Mouse (Mus musculus): Measurements from ENCODE around the gene Wdcp.
"Not testable (repeated sequence)": the region's sequence is repeated elsewhere in the genome, so short reads cannot be mapped to it uniquely, and the experiment has no call there.

Wdcp gene

GRCm38 (mm10) chr12:4842890-4843597 lies at the start of gene Wdcp:
Gene Wdcp, plus strand, starts transcription at chr12:4843303.
- peak; percentile 97 for DNase-seq (ENCODE audit: low spot score)

GRCm38 (mm10) chr12:4793718-4794117 lies 49.4 kb upstream of the Wdcp start:
- DNase-seq (ENCODE audit: low spot score) = peak; percentile 60

GRCm38 (mm10) chr12:4797471-4797870 lies 45.6 kb upstream of the Wdcp start:
- DNase-seq (ENCODE audit: low spot score) = not testable (repeated sequence)

GRCm38 (mm10) chr12:4811036-4811435 lies 32.1 kb upstream of the Wdcp start:
- DNase-seq (ENCODE audit: low spot score) = no peak

GRCm38 (mm10) chr12:4811705-4812104 lies 31.4 kb upstream of the Wdcp start:
- DNase-seq (ENCODE audit: low spot score) = no peak

DNA sequence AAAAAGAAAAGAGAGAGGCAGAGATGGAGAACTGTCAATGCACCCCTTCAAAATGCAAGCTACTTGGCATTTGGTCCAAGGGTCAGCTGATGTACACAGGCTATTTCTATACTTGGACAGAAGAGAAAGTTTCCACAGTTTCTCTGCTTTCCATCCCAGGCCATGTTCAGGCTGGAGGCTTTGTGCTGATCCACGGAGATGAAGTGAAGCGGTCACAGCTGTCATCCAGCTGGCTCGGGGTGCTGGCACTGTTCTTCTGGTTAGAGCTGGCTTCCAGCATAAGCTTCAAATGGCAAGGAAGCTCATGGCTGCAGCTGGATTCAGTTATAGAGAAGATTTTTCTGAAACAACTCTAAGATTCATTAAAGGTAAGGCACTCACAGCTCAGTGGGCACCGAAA lies 29.5 kb upstream of the Wdcp start:
- no peak for DNase-seq (ENCODE audit: low spot score)

- peak; percentile 25 for DNase-seq (ENCODE audit: low spot score)
These were observed 26.3 kb upstream of the Wdcp start for GRCm38 (mm10) chr12:4816680-4817360.

DNA sequence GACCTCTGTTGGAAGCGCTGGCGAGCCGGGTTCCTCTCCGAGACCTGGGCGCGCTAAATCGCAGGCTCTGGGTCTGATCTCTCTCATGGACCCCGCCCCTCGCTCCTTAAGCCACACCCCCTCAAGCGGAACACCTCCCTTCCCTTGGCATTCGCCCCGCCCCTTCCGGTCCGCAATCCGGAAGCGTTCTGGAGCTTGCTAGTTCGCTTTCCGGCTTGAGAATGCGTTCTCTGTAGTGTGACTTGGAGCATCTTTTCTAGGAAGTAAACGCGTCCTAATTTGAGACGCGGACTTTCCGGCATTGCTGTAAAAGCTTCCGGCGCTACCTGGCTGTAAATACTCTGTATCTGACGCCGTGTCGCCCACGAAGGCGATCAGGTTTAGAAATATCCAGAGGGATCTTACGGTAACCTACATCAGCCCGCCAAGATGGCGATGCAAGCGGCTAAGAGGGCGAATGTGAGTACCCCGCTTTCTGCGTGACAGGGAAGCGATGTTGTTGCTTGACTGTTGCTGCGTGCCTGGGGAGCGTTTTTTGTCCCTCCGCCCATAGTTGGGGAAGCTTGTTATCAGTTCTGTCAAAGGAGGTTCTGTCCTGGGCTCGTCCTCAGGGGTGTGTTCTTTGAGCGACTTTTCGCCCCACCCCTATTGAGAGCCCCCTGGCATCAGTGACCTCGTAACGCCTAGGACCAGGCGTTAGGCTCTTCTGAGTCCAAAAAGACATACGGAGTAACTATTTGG lies 25.6 kb upstream of the Wdcp start, which contains the start of gene Sf3b6:
Sf3b6 (plus strand) TSS at position 184 of the 741 bp plus-strand sequence.
- DNase-seq (ENCODE audit: low spot score) = peak; percentile 98

- DNase-seq (ENCODE audit: low spot score) = no peak
These were observed 15.8 kb upstream of the Wdcp start for GRCm38 (mm10) chr12:4827256-4827655.

- peak; percentile 89 for DNase-seq (ENCODE audit: low spot score)
These were observed 6.1 kb upstream of the Wdcp start for GRCm38 (mm10) chr12:4836959-4837358.

GRCm38 (mm10) chr12:4840010-4840409 lies 3.1 kb upstream of the Wdcp start:
- no peak for DNase-seq (ENCODE audit: low spot score)

DNA sequence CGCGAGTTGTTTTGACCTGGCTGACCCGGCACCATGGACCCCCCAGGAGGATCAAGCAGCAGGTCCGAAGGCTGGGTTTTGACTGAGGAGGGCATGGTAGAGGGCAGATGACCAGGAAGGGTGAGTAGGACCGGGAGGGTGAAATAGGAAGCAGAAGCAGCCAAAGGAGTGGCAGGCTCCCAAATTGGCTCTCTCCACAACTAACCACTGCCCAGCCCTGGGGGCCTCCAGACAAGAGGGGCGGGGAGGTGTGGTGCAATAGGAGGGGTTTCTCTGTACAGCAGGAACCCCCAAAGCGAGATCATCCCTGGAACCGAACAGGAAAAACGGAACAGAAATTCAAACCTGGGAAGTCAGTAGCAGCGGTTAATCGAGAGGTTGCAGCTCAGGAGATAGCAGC lies 2.4 kb upstream of the Wdcp start:
- no peak for DNase-seq (ENCODE audit: low spot score)

GRCm38 (mm10) chr12:4841392-4841887 lies 1.7 kb upstream of the Wdcp start, which contains the start of gene Fkbp1b:
Gene Fkbp1b, minus strand, starts transcription at chr12:4841591.
- peak; percentile 74 for DNase-seq (ENCODE audit: low spot score)

GRCm38 (mm10) chr12:4842456-4842855 lies 647 bp upstream of the Wdcp start:
- DNase-seq (ENCODE audit: low spot score) = no peak

DNA sequence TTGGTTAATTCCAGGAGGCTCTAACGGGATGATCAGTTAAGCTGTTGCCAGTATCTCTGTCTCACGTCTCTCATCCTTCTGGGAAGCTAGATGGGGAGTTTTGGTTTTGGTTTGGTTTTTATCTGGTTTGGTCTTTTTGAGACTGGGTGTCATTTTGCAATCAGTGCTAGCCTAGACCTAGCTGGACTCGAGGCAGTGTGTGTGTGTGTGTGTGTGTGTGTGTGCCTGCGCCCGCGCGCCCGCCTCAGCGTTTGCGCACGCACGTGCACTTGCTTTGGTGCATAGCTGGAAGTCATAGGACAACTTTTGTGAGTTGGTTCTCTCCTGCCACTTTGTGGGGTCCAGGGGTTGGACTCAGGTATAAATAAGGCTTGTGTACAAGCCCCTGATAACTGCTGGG lies 638 bp downstream of the Wdcp start:
- peak; percentile 59 for DNase-seq (ENCODE audit: low spot score)

DNA sequence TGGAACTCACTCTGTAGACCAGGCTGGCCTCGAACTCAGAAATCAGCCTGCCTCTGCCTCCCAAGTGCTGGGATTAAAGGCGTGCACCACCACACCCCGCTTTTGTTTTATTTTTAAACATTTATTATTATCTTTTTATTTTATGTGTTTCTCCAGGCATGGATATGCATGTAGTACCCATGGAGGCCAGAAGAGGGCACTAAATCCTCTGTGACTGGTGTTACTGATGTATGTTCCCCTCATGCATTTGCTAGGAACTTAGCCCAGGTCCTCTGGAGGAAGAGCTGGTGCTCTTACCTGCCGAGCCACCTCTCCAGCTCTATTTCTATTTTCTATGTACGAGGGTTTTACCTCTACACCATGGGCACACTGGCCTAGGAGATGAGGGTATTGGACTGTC lies 13.1 kb downstream of the Wdcp start:
- DNase-seq (ENCODE audit: low spot score) = no peak

- DNase-seq (ENCODE audit: low spot score) = no peak
These were observed 13.7 kb downstream of the Wdcp start for GRCm38 (mm10) chr12:4856834-4857233.

- DNase-seq (ENCODE audit: low spot score) = peak; percentile 51
These were observed 16.3 kb downstream of the Wdcp start for GRCm38 (mm10) chr12:4859241-4859914.

DNA sequence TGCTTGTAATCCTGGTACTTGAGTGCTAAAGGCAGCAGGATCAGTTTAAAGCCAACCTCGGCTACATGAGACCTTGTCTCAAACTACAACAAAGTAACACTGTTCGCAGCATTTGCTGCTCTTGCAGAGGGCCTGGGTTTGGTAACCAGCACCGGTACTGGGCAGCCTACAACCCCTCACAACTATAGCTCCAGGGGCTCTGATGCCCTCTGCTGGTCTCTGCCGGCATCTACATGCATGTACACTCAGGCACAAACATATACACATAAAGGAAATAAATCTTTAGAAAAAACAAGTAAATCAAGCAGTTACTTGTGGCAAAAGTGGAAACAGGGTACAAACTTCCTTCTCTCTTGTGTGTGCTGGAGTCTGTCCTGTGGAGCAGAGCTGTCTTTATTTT lies 19.6 kb downstream of the Wdcp start:
- no peak for DNase-seq (ENCODE audit: low spot score)

DNA sequence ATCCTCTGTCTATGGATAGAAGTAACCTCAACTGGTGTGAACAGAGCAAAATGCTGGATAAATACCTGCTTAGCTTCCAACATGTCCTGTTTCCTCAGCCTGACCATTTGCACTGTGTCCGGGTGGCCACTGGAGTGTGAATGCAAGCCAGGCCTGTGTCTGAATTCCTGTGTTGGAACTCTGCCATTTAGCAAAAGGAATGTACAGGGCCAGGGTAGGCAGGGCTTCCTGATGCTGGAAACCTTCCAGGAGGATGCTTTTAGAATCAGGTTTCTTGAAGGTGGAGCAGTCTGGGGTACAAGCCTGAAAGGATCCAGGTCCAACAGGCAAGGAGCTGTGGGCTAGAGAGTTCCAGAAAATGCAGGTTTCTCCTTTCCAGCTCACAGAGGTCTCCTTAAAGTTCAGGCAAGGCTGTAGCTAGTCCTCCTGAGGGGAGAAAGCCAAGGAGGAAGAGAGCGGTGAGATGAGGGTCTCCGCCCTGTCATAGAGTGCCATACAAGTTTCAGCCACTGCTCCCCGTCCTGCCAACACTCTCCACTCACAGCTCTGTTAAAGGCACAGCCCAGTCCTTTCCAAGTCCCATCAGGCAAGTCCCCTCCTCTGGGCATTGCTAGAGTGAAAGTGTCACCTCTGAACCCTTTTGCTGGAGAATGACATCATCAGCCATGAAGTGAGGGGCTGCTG lies 20.7 kb downstream of the Wdcp start:
- DNase-seq (ENCODE audit: low spot score) = peak; percentile 78

DNA sequence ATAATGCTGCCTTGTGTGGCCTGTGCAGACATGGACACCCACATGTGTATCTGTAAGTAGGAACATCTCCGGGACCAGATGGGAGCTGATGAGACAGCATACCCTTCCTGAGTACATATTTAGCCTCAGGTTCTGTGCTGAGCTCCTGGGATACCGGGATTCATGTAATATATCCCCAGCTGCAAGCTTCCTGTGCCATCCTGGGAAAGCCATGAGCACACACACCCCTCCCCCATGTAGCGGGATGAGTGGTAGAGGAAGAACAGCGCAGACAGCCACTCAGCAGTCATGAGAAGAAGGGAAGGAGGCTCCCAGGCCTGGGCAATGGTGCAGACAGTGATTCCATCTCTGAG lies 21.2 kb downstream of the Wdcp start:
- peak; percentile 25 for DNase-seq (ENCODE audit: low spot score)

GRCm38 (mm10) chr12:4868924-4869323 lies 25.8 kb downstream of the Wdcp start:
- DNase-seq (ENCODE audit: low spot score) = no peak
